Mouse (Mus musculus) splenic B cell, adult 2 months (primary cell): ENCODE measurements around the gene Trim65.

Experiments used
- DNase-seq: peaks from one replicate; pipeline ENCODE4 v3.0.0-alpha.2; 2011; ENCODE audit warnings: low read depth, low spot score
- H3K27me3 ChIP-seq: 2 replicates; pipeline ENCODE4 v1.6.1; 2012; ENCODE audit warnings: mild to moderate bottlenecking, low read length, moderate library complexity, mixed read lengths; ENCODE audit not compliant: control insufficient read depth, poor library complexity, insufficient read depth, severe bottlenecking
- H3K36me3 ChIP-seq: 2 replicates; pipeline ENCODE4 v1.6.1; 2012; ENCODE audit warnings: mild to moderate bottlenecking, low read length, moderate library complexity, mixed read lengths; ENCODE audit not compliant: control insufficient read depth, poor library complexity, insufficient read depth, severe bottlenecking

Trim65 gene

GRCm38 (mm10) chr11:116130488-116131205, at the start of gene Trim65:
TSS of gene Trim65 (minus strand) at chr11:116131128.
- DNase-seq, result peak; percentile 98
- Histone ChIP-seq H3K27me3 (no peaks in the 10 kb centered on the region), H3K36me3 (peaks cover 10% of the 10 kb centered on the region; the same call in 1 of the 2 replicates)

GRCm38 (mm10) chr11:116178411-116179121, 47.6 kb upstream of the Trim65 start:
- H3K27me3 ChIP-seq, result no peaks in the 10 kb centered on the region
- H3K36me3 ChIP-seq, result peaks cover 13% of the 10 kb centered on the region
- DNase-seq, result no peak

GRCm38 (mm10) chr11:116176010-116176409, 45.1 kb upstream of the Trim65 start:
- no peak for DNase-seq
- H3K27me3 ChIP-seq, result no peaks in the 10 kb centered on the region
- H3K36me3 ChIP-seq, result peaks cover 10% of the 10 kb centered on the region

GRCm38 (mm10) chr11:116174775-116175448, 44.0 kb upstream of the Trim65 start:
- no peaks in the 10 kb centered on the region for H3K27me3 ChIP-seq
- no peak for DNase-seq
- peaks cover 10% of the 10 kb centered on the region for H3K36me3 ChIP-seq

DNA sequence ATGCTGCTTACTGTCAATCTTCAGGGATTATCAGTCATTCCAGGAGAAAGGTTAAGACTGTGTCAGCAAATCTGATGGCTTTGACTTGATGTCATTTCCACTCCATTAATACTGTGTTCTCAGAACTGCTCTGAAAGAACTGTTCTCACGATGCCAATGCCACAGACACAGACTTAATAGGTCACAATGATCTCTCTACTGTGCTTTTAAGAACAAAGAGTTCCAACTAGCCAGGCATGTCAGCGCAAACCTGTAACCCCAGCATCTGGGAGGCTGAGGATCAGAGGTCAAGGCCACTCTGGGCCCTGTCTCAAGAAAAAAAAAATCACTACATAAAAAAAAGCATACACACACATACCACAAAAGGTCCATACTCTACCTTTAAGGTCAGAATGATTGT, 41.0 kb upstream of the Trim65 start:
- Histone ChIP-seq H3K27me3 (no peaks in the 10 kb centered on the region), H3K36me3 (peaks cover 6% of the 10 kb centered on the region; the same call in 1 of the 2 replicates)
- no peak for DNase-seq

DNA sequence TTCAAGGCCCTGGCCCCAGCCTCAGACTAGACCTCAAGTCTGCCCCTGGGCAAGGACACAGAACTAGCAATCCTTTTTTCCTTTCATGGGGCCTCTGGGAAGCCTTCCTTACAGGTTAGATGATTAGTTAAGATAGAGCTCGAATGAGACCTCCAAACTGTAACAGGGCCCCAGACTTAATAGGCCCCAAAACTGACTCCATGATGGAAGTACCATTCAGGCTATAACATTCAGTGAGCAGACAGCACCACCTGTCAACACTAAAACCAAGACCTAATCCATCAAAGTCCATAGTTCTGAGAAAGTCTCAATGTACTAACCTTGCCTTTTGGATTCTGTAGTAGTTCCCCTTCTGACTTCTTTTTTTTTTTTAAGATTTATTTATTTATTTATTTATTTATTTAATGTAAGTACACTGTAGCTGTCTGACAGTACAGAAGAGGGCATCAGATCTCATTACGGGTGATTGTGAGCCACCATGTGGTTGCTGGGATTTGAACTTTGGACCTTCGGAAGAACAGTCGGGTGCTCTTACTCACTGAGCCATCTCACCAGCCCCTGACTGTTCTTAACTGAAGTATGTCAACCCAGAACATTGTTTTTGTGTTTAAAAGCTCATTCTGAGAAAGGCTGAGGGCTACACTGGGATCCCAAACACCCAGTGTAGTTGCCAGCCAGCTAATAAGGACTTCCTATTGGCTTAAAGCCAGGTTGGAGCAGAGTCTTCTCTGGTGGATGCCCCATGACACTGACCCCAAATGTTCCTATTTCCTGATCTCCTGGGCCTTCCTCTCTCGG, 39.3 kb upstream of the Trim65 start:
- DNase-seq, result no peak
- Histone ChIP-seq H3K27me3 (no peaks in the 10 kb centered on the region), H3K36me3 (peaks cover 6% of the 10 kb centered on the region; the same call in 1 of the 2 replicates)

GRCm38 (mm10) chr11:116169214-116169613, 38.3 kb upstream of the Trim65 start:
- no peak for DNase-seq
- Histone ChIP-seq H3K36me3 (peaks cover under 1% of the 10 kb centered on the region; the same call in 1 of the 2 replicates), H3K27me3 (no peaks in the 10 kb centered on the region)

- H3K36me3 ChIP-seq, result no peaks in the 10 kb centered on the region
- DNase-seq, result peak; percentile 93
- H3K27me3 ChIP-seq, result no peaks in the 10 kb centered on the region
These were observed 37.0 kb upstream of the Trim65 start, which contains the start of gene Fbf1 for GRCm38 (mm10) chr11:116167884-116168439. TSS of gene Fbf1 (minus strand) at chr11:116168166.

GRCm38 (mm10) chr11:116167232-116167631, 36.3 kb upstream of the Trim65 start:
- Histone ChIP-seq H3K27me3 (no peaks in the 10 kb centered on the region), H3K36me3 (no peaks in the 10 kb centered on the region)
- DNase-seq, result peak; percentile 8

- no peaks in the 10 kb centered on the region for H3K36me3 ChIP-seq
- no peak for DNase-seq
- no peaks in the 10 kb centered on the region for H3K27me3 ChIP-seq
These were observed 32.1 kb upstream of the Trim65 start for GRCm38 (mm10) chr11:116163002-116163401.

- no peak for DNase-seq
These were observed 31.2 kb upstream of the Trim65 start for GRCm38 (mm10) chr11:116162146-116162545.

GRCm38 (mm10) chr11:116161312-116161711, 30.4 kb upstream of the Trim65 start:
- DNase-seq, result no peak
- Histone ChIP-seq H3K27me3 (no peaks in the 10 kb centered on the region), H3K36me3 (no peaks in the 10 kb centered on the region; the same call in 1 of the 2 replicates)

More at GRCm38 (mm10) chr11:116162146-116162545, 31.2 kb upstream of the Trim65 start:
- Histone ChIP-seq H3K27me3 (no peaks in the 10 kb centered on the region), H3K36me3 (no peaks in the 10 kb centered on the region)

GRCm38 (mm10) chr11:116150960-116151359, 20.0 kb upstream of the Trim65 start:
- no peak for DNase-seq
- H3K27me3 ChIP-seq, result no peaks in the 10 kb centered on the region
- H3K36me3 ChIP-seq, result no peaks in the 10 kb centered on the region

- no peak for DNase-seq
- Histone ChIP-seq H3K36me3 (no peaks in the 10 kb centered on the region), H3K27me3 (no peaks in the 10 kb centered on the region)
These were observed 18.4 kb upstream of the Trim65 start for GRCm38 (mm10) chr11:116149341-116149740.
